Mouse (Mus musculus): Measurements from ENCODE around the gene Glt1d1. TPM values are rescaled to one million over a fixed set of nuclear protein-coding genes. Genes with fewer than 3 reads are reported as not detected.

The Glt1d1 gene
- polyA plus RNA-seq, 1 experiment from 2014 or later, result 1.8 TPM

GRCm38 (mm10) chr5:127633188-127633587 lies 1.1 kb downstream of the Glt1d1 start:
- Histone ChIP-seq H3K27me3 (replicated peaks) (peaks cover 4% of the 10 kb centered on the region; the same call in 1 of the 2 replicates), H3K36me3 (no peaks in the 10 kb centered on the region), H3K27ac (replicated peaks) (no peak overlapping the region), H3K4me1 (0 out of 2 replicates have a peak, but pooled peaks cover 4% of the 10 kb centered on the region), H3K9me3 (replicated peaks) (no peaks in the 10 kb centered on the region), H3K9ac (replicated peaks) (no peak overlapping the region), H3K4me3 (replicated peaks) (peak overlapping the region; percentile 60), H3K4me2 (peak overlapping the region; percentile 97)
- ATAC-seq (ENCODE audit: low FRiP score), result no peak
- 19% methylated on average over 4 of the region's 4 CpGs for WGBS

GRCm38 (mm10) chr5:127633666-127634065 lies 1.6 kb downstream of the Glt1d1 start:
- ATAC-seq (ENCODE audit: low FRiP score), result no peak
- Histone ChIP-seq H3K36me3 (no peaks in the 10 kb centered on the region), H3K27me3 (replicated peaks) (peaks cover 4% of the 10 kb centered on the region; the same call in 1 of the 2 replicates), H3K4me2 (no peak overlapping the region), H3K4me3 (replicated peaks) (no peak overlapping the region; the same call in 1 of the 2 replicates), H3K27ac (replicated peaks) (no peak overlapping the region), H3K4me1 (0 out of 2 replicates have a peak, but pooled peaks cover 4% of the 10 kb centered on the region), H3K9me3 (replicated peaks) (no peaks in the 10 kb centered on the region), H3K9ac (replicated peaks) (no peak overlapping the region)
- WGBS, result 92% methylated on average over 7 of the region's 7 CpGs

GRCm38 (mm10) chr5:127637622-127638021 lies 5.6 kb downstream of the Glt1d1 start:
- ATAC-seq (ENCODE audit: low FRiP score), result no peak
- Histone ChIP-seq H3K9me3 (replicated peaks) (no peaks in the 10 kb centered on the region; the same call in 1 of the 2 replicates), H3K4me2 (no peak overlapping the region), H3K4me1 (0 out of 2 replicates have a peak, but pooled peaks cover under 1% of the 10 kb centered on the region), H3K36me3 (no peaks in the 10 kb centered on the region), H3K4me3 (replicated peaks) (no peak overlapping the region), H3K27me3 (replicated peaks) (peaks cover 4% of the 10 kb centered on the region; the same call in 1 of the 2 replicates), H3K27ac (replicated peaks) (no peak overlapping the region), H3K9ac (replicated peaks) (no peak overlapping the region)
- WGBS, result 86% methylated on average over 4 of the region's 4 CpGs

GRCm38 (mm10) chr5:127638177-127638576 lies 6.1 kb downstream of the Glt1d1 start:
- Histone ChIP-seq H3K4me2 (no peak overlapping the region), H3K27ac (replicated peaks) (no peak overlapping the region), H3K4me1 (no peaks in the 10 kb centered on the region), H3K36me3 (no peaks in the 10 kb centered on the region), H3K9me3 (replicated peaks) (no peaks in the 10 kb centered on the region; the same call in 1 of the 2 replicates), H3K9ac (replicated peaks) (no peak overlapping the region), H3K27me3 (replicated peaks) (peaks cover 4% of the 10 kb centered on the region; the same call in 1 of the 2 replicates), H3K4me3 (replicated peaks) (no peak overlapping the region)
- 88% methylated on average over 2 of the region's 2 CpGs for WGBS
- no peak for ATAC-seq (ENCODE audit: low FRiP score)

DNA sequence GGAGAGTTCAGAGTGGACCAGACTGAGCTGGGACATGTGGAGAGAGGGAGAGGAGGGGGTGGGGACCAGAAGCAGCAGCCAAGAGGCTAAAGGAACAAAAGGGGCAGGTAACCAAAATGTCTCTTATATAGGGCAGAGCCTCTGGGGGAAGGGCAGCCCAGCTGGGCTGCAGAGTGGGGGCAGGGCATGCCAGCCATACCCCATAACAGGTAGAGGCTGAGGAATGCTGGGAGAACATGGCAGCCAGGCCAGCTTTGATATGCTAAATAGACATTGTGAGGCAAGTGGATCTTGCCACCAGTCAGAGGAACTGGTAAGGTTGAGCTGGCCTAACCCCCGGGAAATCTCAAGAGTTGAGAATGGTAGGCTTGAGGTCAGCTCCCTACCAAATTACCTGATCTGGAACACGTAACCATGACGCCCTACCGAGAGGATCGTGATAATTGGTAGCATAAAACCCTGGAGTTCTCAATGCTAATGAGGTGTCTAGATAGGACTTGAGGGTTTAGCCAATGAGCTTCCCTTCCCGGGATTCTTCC lies 7.1 kb downstream of the Glt1d1 start:
- Histone ChIP-seq H3K27me3 (replicated peaks) (no peaks in the 10 kb centered on the region), H3K4me3 (replicated peaks) (no peak overlapping the region), H3K4me1 (no peaks in the 10 kb centered on the region), H3K9ac (replicated peaks) (no peak overlapping the region), H3K36me3 (no peaks in the 10 kb centered on the region), H3K9me3 (replicated peaks) (no peaks in the 10 kb centered on the region; the same call in 1 of the 2 replicates), H3K4me2 (no peak overlapping the region), H3K27ac (replicated peaks) (no peak overlapping the region)
- WGBS, result 80% methylated on average over 6 of the region's 6 CpGs
- no peak for ATAC-seq (ENCODE audit: low FRiP score)

DNA sequence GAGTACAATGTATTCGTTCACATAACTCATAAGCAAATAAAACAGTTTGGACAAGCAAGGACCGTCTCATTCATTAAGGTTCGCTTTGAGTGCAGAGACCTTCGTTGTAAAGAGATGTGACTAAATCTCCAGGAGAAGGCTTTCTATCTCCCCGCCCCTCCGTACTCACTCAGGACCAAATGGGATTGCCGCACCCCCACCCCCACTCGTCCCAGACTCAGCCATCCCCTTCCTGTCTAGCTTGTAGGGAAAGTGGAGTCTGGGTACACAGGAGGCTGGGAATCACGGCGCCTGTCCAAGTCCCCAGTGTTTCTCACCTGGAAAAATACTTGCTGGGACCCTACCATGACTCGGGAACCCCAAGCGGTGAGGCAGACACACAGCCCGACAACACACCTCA lies 7.6 kb downstream of the Glt1d1 start:
- Histone ChIP-seq H3K4me3 (replicated peaks) (no peak overlapping the region), H3K36me3 (no peaks in the 10 kb centered on the region), H3K4me1 (no peaks in the 10 kb centered on the region), H3K4me2 (no peak overlapping the region), H3K9ac (replicated peaks) (no peak overlapping the region), H3K27me3 (replicated peaks) (no peaks in the 10 kb centered on the region), H3K27ac (replicated peaks) (no peak overlapping the region), H3K9me3 (replicated peaks) (no peaks in the 10 kb centered on the region; the same call in 1 of the 2 replicates)
- ATAC-seq (ENCODE audit: low FRiP score), result no peak
- 92% methylated on average over 13 of the region's 13 CpGs for WGBS

- Histone ChIP-seq H3K27ac (replicated peaks) (no peak overlapping the region), H3K9me3 (replicated peaks) (no peaks in the 10 kb centered on the region; the same call in 1 of the 2 replicates), H3K4me3 (replicated peaks) (no peak overlapping the region), H3K4me2 (no peak overlapping the region), H3K4me1 (no peaks in the 10 kb centered on the region), H3K9ac (replicated peaks) (no peak overlapping the region), H3K27me3 (replicated peaks) (no peaks in the 10 kb centered on the region), H3K36me3 (no peaks in the 10 kb centered on the region)
- no peak for ATAC-seq (ENCODE audit: low FRiP score)
- 94% methylated on average over 3 of the region's 3 CpGs for WGBS
Observed at GRCm38 (mm10) chr5:127640359-127640758, 8.3 kb downstream of the Glt1d1 start.

DNA sequence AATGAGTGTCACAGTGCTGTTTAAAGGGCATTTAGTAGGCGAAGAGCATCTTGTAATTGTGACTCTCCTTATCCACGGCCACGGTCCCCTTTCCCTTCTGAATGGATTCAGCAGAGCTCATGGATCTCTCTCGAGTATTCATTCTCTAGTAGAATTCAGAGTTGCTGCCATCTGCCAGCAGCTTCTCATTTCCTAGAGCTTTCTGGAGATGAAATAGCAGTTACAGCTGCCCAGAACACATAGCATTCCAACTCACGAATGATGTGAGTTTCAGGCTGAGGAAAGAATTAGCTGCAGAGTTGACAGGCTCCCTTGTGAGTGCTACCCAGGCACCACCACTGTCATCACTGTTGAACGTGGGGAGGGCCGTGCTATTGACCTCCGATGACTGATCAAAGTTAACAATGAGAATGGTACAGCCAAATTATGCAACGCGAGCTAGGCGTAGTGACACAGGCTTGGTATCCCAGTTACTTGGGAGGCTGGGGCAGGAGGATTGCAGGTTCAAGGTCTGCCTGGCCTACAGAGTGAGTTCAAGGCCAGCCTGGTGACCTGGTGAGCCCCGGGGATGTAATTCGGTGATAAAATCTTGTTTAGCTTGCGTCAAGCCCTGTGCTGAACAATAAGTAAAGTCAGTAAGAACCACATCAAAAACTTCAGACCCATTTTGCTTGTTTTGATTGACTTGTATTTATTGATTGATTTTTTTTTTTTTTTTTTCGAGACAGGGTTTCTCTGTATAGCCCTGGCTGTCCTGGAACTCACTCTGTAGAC lies 9.3 kb downstream of the Glt1d1 start:
- no peaks in the 10 kb centered on the region for H3K36me3 ChIP-seq
- no peaks in the 10 kb centered on the region; the same call in 1 of the 2 replicates for H3K9me3 ChIP-seq (replicated peaks)
- no peak overlapping the region for H3K27ac ChIP-seq (replicated peaks)
- H3K9ac ChIP-seq (replicated peaks), result no peak overlapping the region
- WGBS, result 94% methylated on average over 15 of the region's 15 CpGs
- ATAC-seq (ENCODE audit: low FRiP score), result no peak
- no peak overlapping the region for H3K4me3 ChIP-seq (replicated peaks)
- H3K4me1 ChIP-seq, result no peaks in the 10 kb centered on the region
- no peaks in the 10 kb centered on the region for H3K27me3 ChIP-seq (replicated peaks)
- H3K4me2 ChIP-seq, result no peak overlapping the region

- Histone ChIP-seq H3K9ac (replicated peaks) (no peak overlapping the region), H3K27ac (replicated peaks) (no peak overlapping the region), H3K4me3 (replicated peaks) (no peak overlapping the region), H3K4me2 (no peak overlapping the region), H3K27me3 (replicated peaks) (no peaks in the 10 kb centered on the region), H3K4me1 (no peaks in the 10 kb centered on the region), H3K9me3 (replicated peaks) (no peaks in the 10 kb centered on the region), H3K36me3 (no peaks in the 10 kb centered on the region)
- WGBS, result 80% methylated on average over 6 of the region's 6 CpGs
- ATAC-seq (ENCODE audit: low FRiP score), result no peak
Observed at GRCm38 (mm10) chr5:127648046-127648445, 16.0 kb downstream of the Glt1d1 start.

GRCm38 (mm10) chr5:127649077-127649476 lies 17.0 kb downstream of the Glt1d1 start:
- Histone ChIP-seq H3K4me1 (no peaks in the 10 kb centered on the region), H3K4me3 (replicated peaks) (no peak overlapping the region), H3K27me3 (replicated peaks) (no peaks in the 10 kb centered on the region), H3K4me2 (no peak overlapping the region), H3K27ac (replicated peaks) (no peak overlapping the region), H3K9me3 (replicated peaks) (no peaks in the 10 kb centered on the region), H3K36me3 (no peaks in the 10 kb centered on the region), H3K9ac (replicated peaks) (no peak overlapping the region)
- no peak for ATAC-seq (ENCODE audit: low FRiP score)

DNA sequence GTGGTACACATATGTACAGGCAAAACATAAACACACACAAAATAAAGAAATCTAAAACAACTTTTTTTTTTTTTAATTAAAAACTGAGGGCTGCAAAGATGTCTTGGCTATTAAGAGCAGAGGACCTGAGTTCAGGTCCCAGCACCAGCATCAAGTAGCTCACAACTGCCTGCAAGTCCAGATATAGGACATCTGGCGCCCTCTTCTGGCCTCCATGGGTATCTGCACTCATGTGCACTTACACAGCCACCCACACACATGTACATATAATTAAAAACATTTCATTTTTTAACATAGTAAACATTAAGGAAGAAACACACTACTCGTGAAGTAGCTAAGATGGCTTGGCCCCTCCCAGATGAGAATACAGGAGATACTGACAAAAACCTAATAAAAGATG lies 26.2 kb downstream of the Glt1d1 start:
- ATAC-seq (ENCODE audit: low FRiP score), result no peak
- WGBS, result 95% methylated on average over 2 of the region's 2 CpGs
- no peaks in the 10 kb centered on the region for H3K4me1 ChIP-seq

DNA sequence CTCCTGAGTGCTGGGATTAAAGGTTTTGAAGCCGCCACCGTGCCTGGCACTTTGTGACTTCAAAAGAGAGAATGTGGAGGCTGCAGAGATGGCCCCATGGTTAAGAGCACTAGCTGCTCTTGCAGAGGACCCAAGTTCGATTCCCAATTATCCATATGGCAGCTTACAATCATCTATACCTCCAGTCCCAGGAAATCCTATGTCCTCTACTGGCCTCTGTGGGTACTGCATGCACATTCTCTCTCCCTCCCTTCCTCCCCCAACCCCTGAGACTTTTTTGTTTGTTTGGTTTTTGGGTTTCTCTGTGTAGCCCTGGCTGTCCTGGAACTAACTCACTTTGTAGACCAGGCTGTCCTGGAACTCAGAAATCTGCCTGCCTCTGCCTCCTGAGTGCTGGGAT lies 27.2 kb downstream of the Glt1d1 start:
- Histone ChIP-seq H3K4me1 (no peaks in the 10 kb centered on the region), H3K4me2 (no peak overlapping the region), H3K36me3 (0 out of 2 replicates have a peak, but pooled peaks cover 5% of the 10 kb centered on the region), H3K4me3 (replicated peaks) (no peak overlapping the region), H3K27me3 (replicated peaks) (no peaks in the 10 kb centered on the region), H3K9me3 (replicated peaks) (no peaks in the 10 kb centered on the region), H3K9ac (replicated peaks) (no peak overlapping the region), H3K27ac (replicated peaks) (no peak overlapping the region)
- WGBS, result 93% methylated on average over 3 of the region's 3 CpGs
- ATAC-seq (ENCODE audit: low FRiP score), result no peak

More for the DNA sequence above, 26.2 kb downstream of the Glt1d1 start:
- Histone ChIP-seq H3K27ac (replicated peaks) (no peak overlapping the region), H3K9ac (replicated peaks) (no peak overlapping the region), H3K27me3 (replicated peaks) (no peaks in the 10 kb centered on the region), H3K9me3 (replicated peaks) (no peaks in the 10 kb centered on the region), H3K36me3 (0 out of 2 replicates have a peak, but pooled peaks cover 5% of the 10 kb centered on the region), H3K4me3 (replicated peaks) (no peak overlapping the region), H3K4me2 (no peak overlapping the region)
